Mouse (Mus musculus) adrenal gland, adult 2 months (tissue): ENCODE data around the gene Exoc6b. TPM values are rescaled to one million over a fixed set of nuclear protein-coding genes. Genes with fewer than 3 reads are reported as not detected.

Experiments
- DNase-seq: peaks from one replicate; pipeline ENCODE4 v3.0.0; 2021
- polyA plus RNA-seq: library from polyadenylated mRNA; depleted of rRNA; stranded (reverse); fragments of >200 nt; gene quantifications from 2 replicates; pipeline ENCODE4 v1.2.3, GENCODE M21; 2012
- total RNA-seq, 2 experiments: library from RNA; stranded (reverse); gene quantifications; 2 replicates each; pipeline ENCODE4 v1.2.3; 2021

The Exoc6b gene
- total and polyA plus RNA-seq, 3 experiments, result 7.4 to 45.1 (median 42.8) TPM

GRCm38 (mm10) chr6:84976563-84976971 lies 92.7 kb downstream of the Exoc6b start:
- DNase-seq, result peak; percentile 5

GRCm38 (mm10) chr6:84968531-84968930 lies 100.8 kb downstream of the Exoc6b start:
- no peak for DNase-seq

GRCm38 (mm10) chr6:84964729-84965415 lies 104.4 kb downstream of the Exoc6b start:
- no peak for DNase-seq

GRCm38 (mm10) chr6:84963044-84963443 lies 106.3 kb downstream of the Exoc6b start:
- no peak for DNase-seq

- DNase-seq, result no peak
These were observed 107.5 kb downstream of the Exoc6b start for GRCm38 (mm10) chr6:84961763-84962162.

- no peak for DNase-seq
These were observed 109.8 kb downstream of the Exoc6b start for GRCm38 (mm10) chr6:84959520-84959919.

GRCm38 (mm10) chr6:84951621-84952020 lies 117.7 kb downstream of the Exoc6b start:
- no peak for DNase-seq

- no peak for DNase-seq
These were observed 122.7 kb downstream of the Exoc6b start for GRCm38 (mm10) chr6:84946569-84946968.

- DNase-seq, result no peak
These were observed 123.2 kb downstream of the Exoc6b start for GRCm38 (mm10) chr6:84946106-84946505.

GRCm38 (mm10) chr6:84932953-84933921 lies 136.1 kb downstream of the Exoc6b start:
- peak; percentile 32 for DNase-seq

GRCm38 (mm10) chr6:84931051-84931450 lies 138.3 kb downstream of the Exoc6b start:
- DNase-seq, result no peak

- DNase-seq, result no peak
These were observed 143.2 kb downstream of the Exoc6b start for GRCm38 (mm10) chr6:84926066-84926465.

- peak; percentile 51 for DNase-seq
These were observed 145.5 kb downstream of the Exoc6b start for GRCm38 (mm10) chr6:84923760-84924221.

GRCm38 (mm10) chr6:84916291-84916690 lies 153.0 kb downstream of the Exoc6b start:
- peak; percentile 31 for DNase-seq

- DNase-seq, result peak; percentile 32
These were observed 156.9 kb downstream of the Exoc6b start for GRCm38 (mm10) chr6:84912434-84912833.

GRCm38 (mm10) chr6:84899002-84899774 lies 170.1 kb downstream of the Exoc6b start:
- DNase-seq, result no peak

GRCm38 (mm10) chr6:84893773-84894095 lies 175.6 kb downstream of the Exoc6b start:
- DNase-seq, result no peak

GRCm38 (mm10) chr6:84892926-84893772 lies 176.2 kb downstream of the Exoc6b start:
- peak; percentile 31 for DNase-seq

GRCm38 (mm10) chr6:84886551-84886950 lies 182.8 kb downstream of the Exoc6b start:
- peak; percentile 25 for DNase-seq

- DNase-seq, result no peak
These were observed 184.2 kb downstream of the Exoc6b start for GRCm38 (mm10) chr6:84885080-84885479.

- no peak for DNase-seq
These were observed 185.6 kb downstream of the Exoc6b start for GRCm38 (mm10) chr6:84883720-84884119.
